Mouse (Mus musculus): ENCODE data around the gene Ptprg. TPM values are rescaled to one million over a fixed set of nuclear protein-coding genes. Genes with fewer than 3 reads are reported as not detected.

Gene Ptprg
- polyA plus RNA-seq, 1 experiment from 2014 or later: 37.0 TPM

DNA sequence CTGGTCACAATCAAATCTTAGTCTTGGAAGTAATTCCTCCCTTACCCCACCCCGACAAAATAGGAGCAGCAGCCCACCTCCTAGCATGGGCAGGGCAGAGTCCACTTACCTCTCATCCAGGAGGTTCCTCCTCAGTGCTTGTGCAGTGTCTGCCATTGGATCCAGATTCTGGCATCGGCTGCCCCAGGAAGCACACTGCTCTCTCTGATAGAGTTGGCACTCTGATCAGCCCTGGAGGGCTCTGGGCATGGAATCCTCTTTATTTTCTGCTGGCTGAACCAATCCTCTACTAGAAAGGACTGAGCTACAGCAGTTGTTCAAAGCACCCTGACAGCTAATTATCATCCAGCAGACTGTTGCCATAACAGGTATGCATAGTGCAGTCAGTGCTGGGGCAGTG, 272.2 kb downstream of the Ptprg start:
- Histone ChIP-seq H3K9me3 (no peaks in the 10 kb centered on the region), H3K4me3 (no peak overlapping the region), H3K27ac (no peak overlapping the region), H3K27me3 (ENCODE audit: poor library complexity, severe bottlenecking) (no peaks in the 10 kb centered on the region), H3K36me3 (replicated peaks) (no peaks in the 10 kb centered on the region), H3K4me1 (peaks cover 27% of the 10 kb centered on the region)
- WGBS: 83% methylated on average over 2 of the region's 2 CpGs
- DNase-seq (ENCODE audit: extremely low spot score, low spot score): no peak

DNA sequence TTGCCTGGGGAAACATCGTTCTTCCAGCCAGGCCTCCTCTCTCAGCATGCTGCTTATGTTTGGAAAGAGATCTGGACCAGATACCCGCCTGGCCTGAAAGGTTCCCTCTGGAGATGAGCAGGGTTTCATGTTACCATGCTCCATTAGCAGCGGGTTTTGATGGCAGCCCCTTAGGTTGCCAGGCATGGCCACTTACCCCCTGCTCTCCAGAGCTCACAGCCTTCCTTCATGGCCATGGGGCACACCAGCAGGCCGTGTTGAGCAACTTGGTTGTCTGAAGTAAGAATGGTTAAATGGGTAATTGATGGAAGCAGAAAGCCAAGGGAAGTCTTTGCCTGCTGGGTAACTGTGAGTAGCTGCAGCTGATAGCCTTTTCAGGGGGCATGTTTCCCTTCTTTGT, 274.8 kb downstream of the Ptprg start:
- DNase-seq (ENCODE audit: extremely low spot score, low spot score): no peak
- Histone ChIP-seq H3K4me3 (no peak overlapping the region), H3K4me1 (peaks cover 18% of the 10 kb centered on the region), H3K9me3 (no peaks in the 10 kb centered on the region), H3K27ac (no peak overlapping the region), H3K36me3 (replicated peaks) (no peaks in the 10 kb centered on the region), H3K27me3 (ENCODE audit: poor library complexity, severe bottlenecking) (no peaks in the 10 kb centered on the region)
- WGBS: 58% methylated on average over 4 of the region's 4 CpGs

DNA sequence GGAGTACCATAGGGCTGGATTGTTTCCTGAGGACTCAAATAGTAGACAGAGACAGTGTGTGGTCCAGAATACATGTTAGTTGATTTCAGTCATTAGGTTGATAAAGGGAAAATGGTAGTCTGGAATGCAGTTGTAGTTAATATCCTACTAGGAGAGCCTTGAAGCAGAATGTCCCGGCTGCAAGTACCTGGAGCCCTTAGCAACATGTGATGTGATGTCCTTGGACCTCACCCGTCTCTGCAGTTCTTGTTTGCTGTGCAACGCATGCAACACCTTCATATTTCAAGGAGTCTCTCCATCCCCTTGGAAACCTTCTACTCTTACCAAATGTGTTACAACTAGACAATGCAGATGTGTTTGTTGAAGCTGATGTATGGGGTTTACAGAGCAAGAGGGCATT, 280.3 kb downstream of the Ptprg start:
- H3K27ac ChIP-seq: no peak overlapping the region
- no peak overlapping the region for H3K4me3 ChIP-seq
- no peaks in the 10 kb centered on the region for H3K9me3 ChIP-seq
- WGBS: 96% methylated on average over 3 of the region's 3 CpGs
- no peaks in the 10 kb centered on the region for H3K27me3 ChIP-seq (ENCODE audit: poor library complexity, severe bottlenecking)
- H3K4me1 ChIP-seq: peaks cover 8% of the 10 kb centered on the region; the same call in 1 of the 2 replicates
- no peaks in the 10 kb centered on the region for H3K36me3 ChIP-seq (replicated peaks)
- DNase-seq (ENCODE audit: extremely low spot score, low spot score): no peak

- WGBS: 79% methylated on average over 12 of the region's 12 CpGs
- Histone ChIP-seq H3K4me3 (no peak overlapping the region), H3K27me3 (ENCODE audit: poor library complexity, severe bottlenecking) (no peaks in the 10 kb centered on the region), H3K9me3 (no peaks in the 10 kb centered on the region), H3K36me3 (replicated peaks) (no peaks in the 10 kb centered on the region), H3K27ac (no peak overlapping the region), H3K4me1 (peaks cover 8% of the 10 kb centered on the region; the same call in 1 of the 2 replicates)
- no peak for DNase-seq (ENCODE audit: extremely low spot score, low spot score)
Observed at GRCm38 (mm10) chr14:11835706-11836445, 282.5 kb downstream of the Ptprg start.

DNA sequence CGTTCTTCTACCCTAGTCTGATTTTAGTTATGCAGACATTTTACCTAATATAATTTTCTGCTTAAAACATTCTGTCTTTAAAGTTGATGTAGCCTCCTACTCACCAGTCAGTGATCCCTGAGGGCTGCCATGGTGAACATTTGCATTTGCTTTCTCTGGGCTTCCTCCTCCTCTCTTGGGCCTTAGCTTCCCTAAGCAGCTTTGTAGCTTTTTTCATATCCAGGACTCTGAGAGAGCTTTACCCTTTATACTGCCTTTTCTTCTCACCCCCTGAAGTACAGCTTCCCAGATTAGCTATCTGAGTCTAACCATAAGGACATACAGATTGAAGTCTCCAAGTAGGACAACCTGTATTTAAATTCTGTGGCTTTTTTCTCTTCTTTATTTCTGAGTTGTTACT, 284.4 kb downstream of the Ptprg start:
- Histone ChIP-seq H3K27me3 (ENCODE audit: poor library complexity, severe bottlenecking) (no peaks in the 10 kb centered on the region), H3K4me1 (peaks cover 8% of the 10 kb centered on the region; the same call in 1 of the 2 replicates), H3K4me3 (no peak overlapping the region), H3K27ac (no peak overlapping the region), H3K9me3 (no peaks in the 10 kb centered on the region), H3K36me3 (replicated peaks) (no peaks in the 10 kb centered on the region)
- DNase-seq (ENCODE audit: extremely low spot score, low spot score): no peak
- WGBS: 94% methylated on average over 1 of the region's 1 CpGs

- Histone ChIP-seq H3K27ac (no peak overlapping the region), H3K36me3 (replicated peaks) (no peaks in the 10 kb centered on the region), H3K27me3 (ENCODE audit: poor library complexity, severe bottlenecking) (no peaks in the 10 kb centered on the region), H3K4me3 (no peak overlapping the region), H3K9me3 (no peaks in the 10 kb centered on the region), H3K4me1 (peaks cover 10% of the 10 kb centered on the region; the same call in 1 of the 2 replicates)
- no peak for DNase-seq (ENCODE audit: extremely low spot score, low spot score)
- 84% methylated on average over 4 of the region's 4 CpGs for WGBS
Observed at GRCm38 (mm10) chr14:11841621-11842020, 288.3 kb downstream of the Ptprg start.

DNA sequence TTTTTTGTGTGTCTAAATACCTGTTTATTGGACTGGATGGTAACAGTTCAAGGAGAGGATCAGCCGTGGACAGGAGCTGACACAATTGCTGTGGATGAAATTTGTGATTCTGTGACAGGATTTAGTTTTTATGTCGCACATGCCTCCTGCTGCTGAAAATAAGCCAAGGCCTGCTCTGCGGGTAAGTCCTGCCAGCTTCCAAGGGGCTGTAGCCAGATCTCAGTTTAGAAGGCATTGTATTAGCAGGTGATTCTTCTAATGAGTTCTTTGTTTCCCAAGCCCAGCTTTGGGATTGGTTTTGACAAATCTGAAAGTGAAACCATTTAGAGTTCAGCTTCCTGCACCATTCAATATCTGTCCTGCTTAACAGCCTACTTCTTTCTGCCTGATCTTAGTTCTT, 299.6 kb downstream of the Ptprg start:
- DNase-seq (ENCODE audit: extremely low spot score, low spot score): no peak
- no peaks in the 10 kb centered on the region for H3K27me3 ChIP-seq (ENCODE audit: poor library complexity, severe bottlenecking)
- no peak overlapping the region for H3K27ac ChIP-seq
- no peaks in the 10 kb centered on the region for H3K36me3 ChIP-seq (replicated peaks)
- H3K4me3 ChIP-seq: no peak overlapping the region
- WGBS: 67% methylated on average over 3 of the region's 3 CpGs
- no peaks in the 10 kb centered on the region for H3K9me3 ChIP-seq
- peaks cover 21% of the 10 kb centered on the region for H3K4me1 ChIP-seq

- H3K9me3 ChIP-seq: no peaks in the 10 kb centered on the region
- no peaks in the 10 kb centered on the region for H3K36me3 ChIP-seq (replicated peaks)
- H3K27ac ChIP-seq: no peak overlapping the region
- no peak for DNase-seq (ENCODE audit: extremely low spot score, low spot score)
- H3K4me1 ChIP-seq: peaks cover 33% of the 10 kb centered on the region
- no peak overlapping the region for H3K4me3 ChIP-seq
- H3K27me3 ChIP-seq (ENCODE audit: poor library complexity, severe bottlenecking): no peaks in the 10 kb centered on the region
Observed at GRCm38 (mm10) chr14:11855499-11855898, 302.2 kb downstream of the Ptprg start.

DNA sequence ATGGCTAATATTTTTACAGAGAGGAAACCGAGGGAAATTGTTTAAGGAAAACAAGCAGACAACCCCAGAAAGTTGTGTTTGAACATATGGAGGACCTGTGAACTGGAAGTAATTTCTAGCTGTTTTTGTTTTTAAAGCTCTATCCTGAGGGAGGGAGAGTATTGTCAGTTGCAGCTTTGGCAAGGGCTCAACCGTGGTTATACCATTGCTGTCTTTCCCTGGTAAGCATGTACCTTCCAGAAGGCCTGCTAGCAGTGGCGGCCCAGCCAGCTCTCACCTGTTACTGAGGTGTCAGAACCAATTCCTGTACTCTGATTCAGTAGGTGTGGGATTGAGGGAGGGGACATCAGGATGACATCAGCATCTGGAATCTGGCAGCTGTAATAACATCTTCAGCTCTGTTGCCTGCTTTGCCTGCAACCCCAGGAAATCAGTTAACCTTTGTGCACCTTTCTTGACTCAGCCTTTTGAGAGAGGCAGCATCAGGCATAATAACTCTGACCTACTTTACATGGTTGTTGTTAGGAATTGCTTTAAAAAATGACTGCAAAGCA, 304.7 kb downstream of the Ptprg start:
- DNase-seq (ENCODE audit: extremely low spot score, low spot score): no peak
- Histone ChIP-seq H3K4me3 (no peak overlapping the region), H3K27me3 (ENCODE audit: poor library complexity, severe bottlenecking) (no peaks in the 10 kb centered on the region), H3K36me3 (replicated peaks) (no peaks in the 10 kb centered on the region), H3K4me1 (peaks cover 37% of the 10 kb centered on the region), H3K9me3 (no peaks in the 10 kb centered on the region), H3K27ac (no peak overlapping the region)
- 72% methylated on average over 3 of the region's 3 CpGs for WGBS

- H3K36me3 ChIP-seq (replicated peaks): no peaks in the 10 kb centered on the region
Observed at GRCm38 (mm10) chr14:11863286-11863685, 310.0 kb downstream of the Ptprg start.

DNA sequence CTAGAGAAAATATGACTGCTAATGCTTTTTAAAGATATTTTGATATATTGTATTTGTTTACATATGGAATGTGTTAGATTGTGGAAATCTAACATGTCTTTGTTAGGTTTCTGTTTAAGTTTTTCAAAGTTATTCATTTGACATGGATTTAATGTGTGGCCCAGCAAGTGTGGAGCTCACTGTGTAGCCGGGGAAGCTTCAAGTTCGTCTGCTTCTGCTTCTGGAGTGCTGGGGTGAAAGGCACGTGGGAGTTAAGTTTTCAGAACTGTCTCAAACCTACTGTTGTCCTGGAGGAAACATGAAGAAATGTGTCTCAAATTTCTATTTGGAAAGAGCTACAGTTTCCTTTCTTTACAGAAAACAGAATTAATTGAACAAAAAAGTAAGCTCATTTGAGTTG, 311.5 kb downstream of the Ptprg start:
- Histone ChIP-seq H3K36me3 (replicated peaks) (no peaks in the 10 kb centered on the region), H3K27me3 (ENCODE audit: poor library complexity, severe bottlenecking) (no peaks in the 10 kb centered on the region), H3K27ac (no peak overlapping the region), H3K4me3 (no peak overlapping the region), H3K9me3 (no peaks in the 10 kb centered on the region), H3K4me1 (peaks cover 21% of the 10 kb centered on the region; the same call in 1 of the 2 replicates)
- 66% methylated on average over 3 of the region's 3 CpGs for WGBS
- DNase-seq (ENCODE audit: extremely low spot score, low spot score): no peak

More at GRCm38 (mm10) chr14:11863286-11863685, 310.0 kb downstream of the Ptprg start:
- DNase-seq (ENCODE audit: extremely low spot score, low spot score): no peak
- Histone ChIP-seq H3K27ac (no peak overlapping the region), H3K4me3 (no peak overlapping the region), H3K9me3 (no peaks in the 10 kb centered on the region), H3K4me1 (peaks cover 25% of the 10 kb centered on the region), H3K27me3 (ENCODE audit: poor library complexity, severe bottlenecking) (no peaks in the 10 kb centered on the region)
- 98% methylated on average over 3 of the region's 3 CpGs for WGBS

DNA sequence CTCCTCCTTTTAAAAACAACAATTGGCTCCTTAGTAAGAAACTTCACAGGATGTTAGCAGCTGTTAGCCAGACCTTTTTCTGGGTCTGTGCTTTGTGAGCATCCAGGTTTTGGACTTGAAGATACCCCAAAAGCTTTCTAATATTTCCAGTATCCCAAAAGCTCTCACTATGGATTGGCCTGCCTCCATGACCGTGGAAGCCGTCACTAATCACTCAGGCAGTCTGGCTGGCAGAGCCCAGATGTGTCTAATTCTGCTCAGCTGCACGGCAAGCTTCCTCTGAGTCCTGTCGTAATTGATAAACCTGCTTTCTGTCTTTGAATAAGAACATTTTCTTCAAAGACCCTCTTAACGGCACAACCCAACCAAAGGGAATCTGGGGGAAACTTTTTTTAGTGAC, 312.0 kb downstream of the Ptprg start:
- Histone ChIP-seq H3K36me3 (replicated peaks) (no peaks in the 10 kb centered on the region), H3K4me3 (no peak overlapping the region), H3K27ac (no peak overlapping the region), H3K27me3 (ENCODE audit: poor library complexity, severe bottlenecking) (no peaks in the 10 kb centered on the region), H3K4me1 (peaks cover 21% of the 10 kb centered on the region; the same call in 1 of the 2 replicates), H3K9me3 (no peaks in the 10 kb centered on the region)
- whole genome bisulfite sequencing: 64% methylated on average over 5 of the region's 5 CpGs
- DNase-seq (ENCODE audit: extremely low spot score, low spot score): no peak

- no peak overlapping the region for H3K4me3 ChIP-seq
- H3K4me1 ChIP-seq: peaks cover 21% of the 10 kb centered on the region; the same call in 1 of the 2 replicates
- H3K27ac ChIP-seq: no peak overlapping the region
- H3K9me3 ChIP-seq: no peaks in the 10 kb centered on the region
- DNase-seq (ENCODE audit: extremely low spot score, low spot score): no peak
- no peaks in the 10 kb centered on the region for H3K27me3 ChIP-seq (ENCODE audit: poor library complexity, severe bottlenecking)
- WGBS: 84% methylated on average over 6 of the region's 6 CpGs
- no peaks in the 10 kb centered on the region for H3K36me3 ChIP-seq (replicated peaks)
Observed at GRCm38 (mm10) chr14:11865872-11866271, 312.5 kb downstream of the Ptprg start.

Data from forebrain, embryonic 10.5 days (tissue).